Mouse (Mus musculus): ENCODE measurements around the gene Hist3h2a.

Gene Hist3h2a

GRCm38 (mm10) chr11:58947798-58948528 is 6.5 kb upstream of the Hist3h2a start:
- in situ Hi-C loops (cut with MboI, MseI), result no loop called here

GRCm38 (mm10) chr11:58948542-58949479 is 5.7 kb upstream of the Hist3h2a start, which contains the start of gene Hist3h2ba:
Gene Hist3h2ba, plus strand, starts transcription at chr11:58948920.
- in situ Hi-C loops (cut with MboI, MseI), result no loop called here

GRCm38 (mm10) chr11:58949480-58950431 is 4.7 kb upstream of the Hist3h2a start:
- in situ Hi-C loops (cut with MboI, MseI), result loop anchor here (10.0 kb wide), 1 partner anchor 1285 kb away; no protein-coding TSS in a partner anchor

GRCm38 (mm10) chr11:58951210-58951609 is 3.3 kb upstream of the Hist3h2a start:
- in situ Hi-C loops (cut with MboI, MseI), result loop anchor here (10.0 kb wide), 1 partner anchor 1284 kb away; no protein-coding TSS in a partner anchor

DNA sequence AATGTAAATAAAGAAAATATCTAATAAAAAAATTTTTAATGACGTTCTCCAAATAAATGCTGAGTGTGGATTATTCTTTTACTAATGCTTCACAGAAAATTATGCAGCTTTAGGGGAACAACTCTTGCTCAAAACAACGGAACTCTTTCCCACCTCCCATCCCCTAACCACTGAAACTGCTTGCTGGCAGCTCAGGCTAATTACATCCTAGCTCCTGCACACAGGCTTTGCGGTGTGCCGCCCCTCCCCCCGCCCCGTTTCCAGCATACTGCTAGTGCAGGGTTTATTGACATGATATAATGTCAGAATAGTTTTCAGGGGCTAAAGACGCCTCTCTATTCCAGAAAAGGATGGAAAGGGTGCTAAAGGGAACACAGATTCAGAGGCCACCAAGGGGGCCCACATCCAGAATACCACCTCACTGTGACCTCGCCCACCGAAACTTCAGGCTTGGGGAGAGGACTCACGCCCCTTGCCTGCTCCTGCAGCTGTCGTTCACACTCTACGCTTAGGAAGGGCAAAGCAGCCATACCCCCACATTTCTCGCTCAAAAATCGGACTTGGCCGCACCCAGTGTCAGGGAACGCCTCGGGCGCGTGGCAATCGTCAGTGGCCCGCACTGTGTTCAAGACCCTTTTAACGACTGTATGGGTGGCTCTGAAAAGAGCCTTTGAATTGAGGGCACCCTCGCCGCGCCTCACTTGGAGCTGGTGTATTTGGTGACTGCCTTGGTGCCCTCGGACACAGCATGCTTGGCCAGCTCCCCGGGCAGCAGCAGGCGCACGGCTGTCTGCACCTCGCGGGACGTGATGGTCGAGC is 925 bp upstream of the Hist3h2a start:
- in situ Hi-C loops (cut with MboI, MseI), result loop anchor here (10.0 kb wide), 1 partner anchor 1281 kb away; no protein-coding TSS in a partner anchor

DNA sequence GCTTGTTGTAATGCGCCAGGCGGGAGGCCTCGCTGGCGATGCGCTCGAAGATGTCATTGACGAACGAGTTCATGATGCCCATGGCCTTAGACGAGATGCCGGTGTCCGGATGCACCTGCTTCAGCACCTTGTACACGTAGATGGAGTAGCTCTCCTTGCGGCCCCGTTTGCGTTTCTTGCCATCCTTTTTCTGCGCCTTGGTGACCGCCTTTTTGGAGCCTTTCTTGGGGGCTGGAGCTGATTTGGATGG is 390 bp upstream of the Hist3h2a start:
- in situ Hi-C loops (cut with MboI, MseI), result loop anchor here (10.0 kb wide), 1 partner anchor 1281 kb away; no protein-coding TSS in a partner anchor

- in situ Hi-C loops (cut with MboI, MseI), result loop anchor here (10.0 kb wide), 1 partner anchor 1279 kb away; no protein-coding TSS in a partner anchor
Measured at GRCm38 (mm10) chr11:58955143-58955867, 820 bp downstream of the Hist3h2a start.

DNA sequence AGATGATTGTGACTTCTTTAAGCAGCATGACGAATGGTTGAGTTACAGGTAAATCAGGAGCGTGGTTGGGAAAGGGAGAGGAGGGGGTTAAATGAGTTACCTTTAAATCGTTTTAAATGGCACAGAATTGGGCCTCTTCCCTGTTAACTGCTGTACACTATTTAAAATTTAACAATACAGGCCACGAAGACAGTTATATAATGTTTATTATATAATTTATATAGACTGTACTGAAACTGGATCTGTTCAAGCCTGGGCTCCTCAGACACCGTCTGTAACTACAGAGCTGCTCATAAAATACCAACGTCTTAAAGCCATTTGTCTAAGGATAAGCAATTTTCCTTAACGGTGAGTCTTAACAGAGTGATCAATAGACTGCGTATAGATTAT is 1.4 kb downstream of the Hist3h2a start:
- in situ Hi-C loops (cut with MboI, MseI), result loop anchor here (10.0 kb wide), 1 partner anchor 1279 kb away; no protein-coding TSS in a partner anchor

- in situ Hi-C loops (cut with MboI, MseI), result loop anchor here (10.0 kb wide), 1 partner anchor 1277 kb away; no protein-coding TSS in a partner anchor
Measured at GRCm38 (mm10) chr11:58957226-58957914, 2.9 kb downstream of the Hist3h2a start.

GRCm38 (mm10) chr11:58958536-58958935 is 4.1 kb downstream of the Hist3h2a start:
- in situ Hi-C loops (cut with MboI, MseI), result loop anchor here (10.0 kb wide), 1 partner anchor 1276 kb away; no protein-coding TSS in a partner anchor

GRCm38 (mm10) chr11:58959186-58959825 is 4.8 kb downstream of the Hist3h2a start:
- in situ Hi-C loops (cut with MboI, MseI), result loop anchor here (10.0 kb wide), 1 partner anchor 1275 kb away; no protein-coding TSS in a partner anchor

DNA sequence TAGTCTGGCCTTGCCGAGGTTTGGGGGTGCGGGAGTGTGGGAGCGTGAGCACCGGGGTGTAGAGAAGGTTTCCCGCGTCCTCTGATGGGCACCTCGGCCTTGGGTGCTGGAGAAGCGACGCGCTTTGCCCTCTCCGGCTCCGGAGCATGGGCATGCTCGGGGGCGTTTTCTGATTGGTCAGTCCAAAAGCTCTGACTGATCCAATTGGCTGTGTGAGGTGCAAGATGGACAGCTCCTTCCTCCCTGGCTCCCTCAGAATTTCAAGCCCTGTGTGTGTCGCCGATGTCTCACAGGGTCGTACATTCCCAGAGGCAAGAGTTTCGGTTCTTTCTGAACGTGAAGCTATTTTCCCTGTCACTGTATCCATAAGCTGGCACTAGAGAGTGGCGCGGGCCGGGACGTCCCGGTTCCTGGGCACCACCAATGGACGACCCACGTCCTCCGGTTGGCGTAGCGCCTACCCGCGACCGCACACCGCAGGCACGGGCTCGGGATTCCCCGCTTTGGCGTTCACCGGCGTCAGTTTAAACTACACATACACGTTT is 5.5 kb downstream of the Hist3h2a start:
- in situ Hi-C loops (cut with MboI, MseI), result loop anchor here (10.0 kb wide), 1 partner anchor 1275 kb away; no protein-coding TSS in a partner anchor

- in situ Hi-C loops (cut with MboI, MseI), result no loop called here
Measured at GRCm38 (mm10) chr11:58961364-58962177, 7.1 kb downstream of the Hist3h2a start.

DNA sequence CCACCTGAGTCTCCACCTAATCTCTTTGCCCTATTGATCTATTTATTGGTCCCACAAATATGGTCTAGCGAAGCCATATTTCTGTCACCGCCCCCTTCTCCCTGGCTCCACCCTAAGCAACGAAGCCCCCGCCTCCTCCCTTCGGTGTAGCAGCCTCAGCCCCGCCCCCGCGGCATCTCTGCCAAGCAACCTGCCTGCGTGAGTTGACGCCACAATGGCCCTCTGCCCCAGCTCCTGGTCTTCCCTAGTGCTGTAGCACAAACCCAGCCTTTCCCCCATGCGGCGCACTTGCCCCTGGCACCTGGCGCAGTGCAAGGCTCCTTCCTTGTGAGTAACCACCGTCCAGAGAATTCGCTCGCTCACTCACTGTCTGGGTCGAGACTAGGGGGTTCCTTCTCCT is 9.1 kb downstream of the Hist3h2a start:
- in situ Hi-C loops (cut with MboI, MseI), result no loop called here

GRCm38 (mm10) chr11:58964216-58964615 is 9.7 kb downstream of the Hist3h2a start:
- in situ Hi-C loops (cut with MboI, MseI), result no loop called here

- in situ Hi-C loops (cut with MboI, MseI), result no loop called here
Measured at GRCm38 (mm10) chr11:58965001-58965760, 10.7 kb downstream of the Hist3h2a start.
